Mouse (Mus musculus) ES-Bruce4 (cell line): ENCODE measurements around the gene Cry2. TPM values are rescaled to one million over a fixed set of nuclear protein-coding genes. Genes with fewer than 3 reads are reported as not detected.
"Not testable (repeated sequence)": the region's sequence is repeated elsewhere in the genome, so short reads cannot be mapped to it uniquely, and the experiment has no call there.

ENCODE experiments used
- H3K27ac ChIP-seq: 2 replicates; pipeline ENCODE4 v1.5.1; 2012; ENCODE audit warnings: low read length, inconsistent platforms; ENCODE audit not compliant: insufficient read depth
- H3K27me3 ChIP-seq: 2 replicates; pipeline ENCODE4 v1.6.1; 2012; ENCODE audit warnings: mild to moderate bottlenecking, low read length, inconsistent platforms; ENCODE audit not compliant: control insufficient read depth, poor library complexity, insufficient read depth, severe bottlenecking
- H3K36me3 ChIP-seq: 2 replicates; pipeline ENCODE4 v1.6.1; 2012; ENCODE audit warnings: inconsistent platforms, mild to moderate bottlenecking, low read length, moderate library complexity; ENCODE audit not compliant: control insufficient read depth, poor library complexity, insufficient read depth, severe bottlenecking
- H3K4me1 ChIP-seq: one replicate; pipeline ENCODE4 v1.8.1; 2011; ENCODE audit warnings: low read length; ENCODE audit not compliant: control insufficient read depth, insufficient read depth
- H3K4me3 ChIP-seq: 2 replicates; pipeline ENCODE4 v1.5.1; 2011; ENCODE audit warnings: low read depth, mild to moderate bottlenecking, low read length
- H3K9ac ChIP-seq: 2 replicates; pipeline ENCODE4 v1.6.1; 2012; ENCODE audit warnings: low read depth, mild to moderate bottlenecking, inconsistent platforms; ENCODE audit not compliant: poor library complexity, severe bottlenecking
- H3K9me3 ChIP-seq: replicated peaks from 2 replicates; pipeline ENCODE4 v1.6.1; 2012; ENCODE audit warnings: mild to moderate bottlenecking, low read length, inconsistent platforms; ENCODE audit not compliant: control insufficient read depth, poor library complexity, insufficient read depth, severe bottlenecking
- CTCF ChIP-seq: IDR thresholded peaks from one replicate; pipeline ENCODE4 v1.8.1; 2011; ENCODE audit warnings: low read depth, low read length
- EP300 ChIP-seq: IDR thresholded peaks from 2 replicates; pipeline ENCODE4 v1.6.1; 2011; ENCODE audit warnings: low read depth, low read length; ENCODE audit not compliant: insufficient read depth
- POLR2A ChIP-seq: IDR thresholded peaks from one replicate; pipeline ENCODE4 v1.8.1; 2011; ENCODE audit warnings: low read length; ENCODE audit not compliant: insufficient read depth
- polyA plus RNA-seq: library from polyadenylated mRNA; stranded (reverse); fragments of >200 nt; gene quantifications from 2 replicates; pipeline ENCODE4 v1.2.4, GENCODE M21; 2011; ENCODE audit warnings: low read depth; ENCODE audit not compliant: missing spikeins, insufficient read depth, insufficient read length

Gene Cry2
- polyA plus RNA-seq, 1 experiment = 9.9 TPM

GRCm38 (mm10) chr2:92402591-92403326 lies 31.1 kb downstream of the Cry2 start:
- H3K36me3 ChIP-seq = no peaks in the 10 kb centered on the region
- H3K4me1 ChIP-seq = peaks cover 2% of the 10 kb centered on the region
- no peak overlapping the region for H3K9ac ChIP-seq
- no peak overlapping the region for H3K4me3 ChIP-seq
- H3K27me3 ChIP-seq = no peaks in the 10 kb centered on the region
- TF ChIP-seq CTCF = no peak
- no peak for TF ChIP-seq POLR2A
- TF ChIP-seq EP300 = no peak
- no peak overlapping the region for H3K27ac ChIP-seq
- no peaks in the 10 kb centered on the region for H3K9me3 ChIP-seq

GRCm38 (mm10) chr2:92401091-92401561 lies 32.7 kb downstream of the Cry2 start, which contains the start of gene Mapk8ip1:
Gene Mapk8ip1 (minus strand): TSS chr2:92401263.
- Histone ChIP-seq H3K9me3 (no peaks in the 10 kb centered on the region), H3K27me3 (no peaks in the 10 kb centered on the region), H3K4me3 (peak within 1 kb of the TSS; percentile 85), H3K9ac (peak within 1 kb of the TSS; percentile 87), H3K36me3 (no peaks in the 10 kb centered on the region), H3K27ac (no peak within 1 kb of the TSS), H3K4me1 (peaks cover 2% of the 10 kb centered on the region)
- TF ChIP-seq EP300 = no peak
- no peak for TF ChIP-seq POLR2A
- no peak for TF ChIP-seq CTCF

- Histone ChIP-seq H3K9me3 (no peaks in the 10 kb centered on the region), H3K9ac (peak overlapping the region; percentile 87), H3K4me1 (peaks cover 2% of the 10 kb centered on the region), H3K27me3 (no peaks in the 10 kb centered on the region), H3K36me3 (no peaks in the 10 kb centered on the region), H3K4me3 (peak overlapping the region; percentile 85), H3K27ac (no peak overlapping the region)
- no peak for TF ChIP-seq EP300
- no peak for TF ChIP-seq CTCF
- no peak for TF ChIP-seq POLR2A
Measured at GRCm38 (mm10) chr2:92400682-92401081, 33.2 kb downstream of the Cry2 start.

GRCm38 (mm10) chr2:92399877-92400276 lies 34.0 kb downstream of the Cry2 start:
- not testable (repeated sequence) for H3K9ac ChIP-seq, H3K27me3 ChIP-seq, H3K9me3 ChIP-seq, H3K4me1 ChIP-seq, H3K36me3 ChIP-seq, H3K4me3 ChIP-seq, H3K27ac ChIP-seq

GRCm38 (mm10) chr2:92397436-92397835 lies 36.4 kb downstream of the Cry2 start:
- Histone ChIP-seq H3K9me3 (no peaks in the 10 kb centered on the region), H3K9ac (no peak overlapping the region), H3K4me1 (peaks cover 2% of the 10 kb centered on the region), H3K4me3 (no peak overlapping the region), H3K27me3 (no peaks in the 10 kb centered on the region), H3K27ac (no peak overlapping the region), H3K36me3 (no peaks in the 10 kb centered on the region)
- TF ChIP-seq CTCF (no peak), EP300 (no peak)

- Histone ChIP-seq H3K9me3 (no peaks in the 10 kb centered on the region), H3K9ac (no peak overlapping the region), H3K27ac (no peak overlapping the region), H3K27me3 (no peaks in the 10 kb centered on the region), H3K4me3 (no peak overlapping the region), H3K36me3 (no peaks in the 10 kb centered on the region), H3K4me1 (no peaks in the 10 kb centered on the region)
- no peak for TF ChIP-seq EP300
- TF ChIP-seq POLR2A = no peak
- TF ChIP-seq CTCF = no peak
Measured at GRCm38 (mm10) chr2:92395535-92395934, 38.3 kb downstream of the Cry2 start.
